Mouse (Mus musculus): ENCODE measurements around the gene Ntmt1.

- TF ChIP-seq POLR2A (IDR thresholded peaks at IDR 0.05; ENCODE audit: low read depth, low read length): no peak
- TF ChIP-seq CTCF (conservative IDR thresholded peaks at IDR 0.05; ENCODE audit: insufficient read depth, insufficient read length, low read depth, low read length): no peak
These were observed 2.9 kb downstream of the Ntmt1 start for GRCm38 (mm10) chr2:30810573-30810972.

All from kidney, adult 2 months (tissue).